Mouse (Mus musculus) ovary, adult 2 months (tissue): ENCODE results near the gene Serpina1b. TPM values are rescaled to one million over a fixed set of nuclear protein-coding genes. Genes with fewer than 3 reads are reported as not detected.

Experiments
- polyA plus RNA-seq: library from polyadenylated mRNA; depleted of rRNA; stranded (reverse); fragments of >200 nt; gene quantifications from 2 replicates; pipeline ENCODE4 v1.2.3, GENCODE M21; 2012; rRNA removed

The Serpina1b gene
- 1.9 and 8.0 TPM in 2 replicates for polyA plus RNA-seq

GRCm38 (mm10) chr12:103830273-103830672 lies at the start of gene Serpina1b:
Gene Serpina1b (minus strand): TSS chr12:103830373.

GRCm38 (mm10) chr12:103863101-103863974 lies 33.2 kb upstream of the Serpina1b start, which contains the start of gene Serpina1a:
Gene Serpina1a (minus strand): TSS chr12:103863562.

GRCm38 (mm10) chr12:103773246-103773851 lies 56.8 kb downstream of the Serpina1b start, which contains the start of gene Serpina1d:
Gene Serpina1d (minus strand): TSS chr12:103773592.

GRCm38 (mm10) chr12:103695429-103695828 lies 134.7 kb downstream of the Serpina1b start, which contains the start of gene Serpina1f:
Gene Serpina1f (minus strand): TSS chr12:103695529.

Other genes starting within 250 kb of the Serpina1b start
- gene Serpina10, start 198.9 kb downstream of the Serpina1b start, polyA plus RNA-seq: 0.05 TPM in 1 of 2 replicates, not detected in the other
- gene Serpina6, start 173.2 kb downstream of the Serpina1b start, polyA plus RNA-seq: 0.29 TPM in 1 of 2 replicates, not detected in the other
- not detected in 2 replicates for gene Serpina16, start 154.2 kb downstream of the Serpina1b start, polyA plus RNA-seq
- 0.08 and 0.15 TPM in 2 replicates for gene Serpina1f, start 134.8 kb downstream of the Serpina1b start, polyA plus RNA-seq
- 0.96 and 2.1 TPM in 2 replicates for gene Serpina1d, start 56.8 kb downstream of the Serpina1b start, polyA plus RNA-seq
- 3.1 and 10.7 TPM in 2 replicates for gene Serpina1a, start 33.2 kb upstream of the Serpina1b start, polyA plus RNA-seq
- 0.98 and 4.0 TPM in 2 replicates for gene Serpina1c, start 74.5 kb upstream of the Serpina1b start, polyA plus RNA-seq
- 88.5 and 120 TPM in 2 replicates for gene Serpina1e, start 128.6 kb upstream of the Serpina1b start, polyA plus RNA-seq
- gene Serpina11, start 159.6 kb upstream of the Serpina1b start, polyA plus RNA-seq: 0.18 and 0.34 TPM in 2 replicates
- 0.40 and 0.45 TPM in 2 replicates for gene Serpina9, start 183.4 kb upstream of the Serpina1b start, polyA plus RNA-seq
- gene Serpina12, start 214.1 kb upstream of the Serpina1b start, polyA plus RNA-seq: not detected in 2 replicates